Mouse (Mus musculus): ENCODE results near the gene Cbs. TPM values are rescaled to one million over a fixed set of nuclear protein-coding genes. Genes with fewer than 3 reads are reported as not detected.
"Not testable (repeated sequence)": the region's sequence is repeated elsewhere in the genome, so short reads cannot be mapped to it uniquely, and the experiment has no call there.

Gene Cbs
- polyA plus RNA-seq, 1 experiment = 4.8 TPM

DNA sequence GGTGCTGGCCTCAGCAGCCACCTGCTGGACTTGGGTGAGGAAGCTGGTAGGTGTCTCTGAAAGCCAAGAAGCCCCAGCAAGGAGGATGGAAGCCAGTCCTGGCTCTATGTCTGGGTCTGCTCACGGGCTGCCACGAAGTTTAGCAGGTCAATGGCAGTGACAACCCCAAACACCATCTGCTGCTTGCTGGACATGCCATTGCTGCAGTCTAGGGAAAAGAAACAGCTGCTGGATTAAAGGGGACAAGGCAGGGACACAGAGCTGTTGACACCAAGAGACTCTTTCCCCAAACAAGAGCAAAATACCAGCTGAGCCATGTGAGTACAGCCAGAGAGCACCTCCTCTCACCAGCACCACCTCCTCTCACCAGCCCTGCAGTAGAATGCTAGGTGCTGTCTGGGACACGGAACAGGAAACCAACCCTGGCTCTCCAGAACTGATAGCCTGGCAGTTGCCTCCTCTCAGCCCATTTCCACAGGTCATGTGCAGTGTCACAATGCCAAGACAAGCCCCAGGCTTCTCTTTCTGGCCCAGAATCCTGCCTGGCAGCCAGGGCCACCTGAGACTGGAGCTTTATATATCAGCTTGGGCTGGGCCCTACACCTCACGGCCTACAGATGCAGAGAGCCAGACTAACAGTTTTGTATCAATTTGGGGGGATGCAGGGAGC lies 23.8 kb downstream of the Cbs start:
- no peak overlapping the region for H3K4me3 ChIP-seq (replicated peaks; ENCODE audit: control insufficient read depth, low read depth, low read length)
- H3K4me1 ChIP-seq (ENCODE audit: control insufficient read depth, insufficient read depth, low read length) = no peaks in the 10 kb centered on the region
- TF ChIP-seq CTCF (IDR thresholded peaks at IDR 0.05; ENCODE audit: control insufficient read depth, insufficient read depth, low read length) (no peak), POLR2A (IDR thresholded peaks at IDR 0.05; ENCODE audit: borderline replicate concordance, control insufficient read depth, low read depth, low read length) (no peak)
- WGBS = 58% methylated on average over 4 of the region's 4 CpGs
- no peak overlapping the region for H3K27ac ChIP-seq (ENCODE audit: control insufficient read depth, insufficient read depth, low read depth, low read length, poor library complexity)

- H3K4me1 ChIP-seq (ENCODE audit: control insufficient read depth, insufficient read depth, low read length) = no peaks in the 10 kb centered on the region
- 88% methylated on average over 3 of the region's 3 CpGs for WGBS
- no peak overlapping the region for H3K27ac ChIP-seq (ENCODE audit: control insufficient read depth, insufficient read depth, low read depth, low read length, poor library complexity)
- TF ChIP-seq POLR2A (IDR thresholded peaks at IDR 0.05; ENCODE audit: borderline replicate concordance, control insufficient read depth, low read depth, low read length) (no peak), CTCF (IDR thresholded peaks at IDR 0.05; ENCODE audit: control insufficient read depth, insufficient read depth, low read length) (no peak)
- H3K4me3 ChIP-seq (replicated peaks; ENCODE audit: control insufficient read depth, low read depth, low read length) = no peak overlapping the region
Observed at GRCm38 (mm10) chr17:31609895-31610294, 27.1 kb downstream of the Cbs start.

DNA sequence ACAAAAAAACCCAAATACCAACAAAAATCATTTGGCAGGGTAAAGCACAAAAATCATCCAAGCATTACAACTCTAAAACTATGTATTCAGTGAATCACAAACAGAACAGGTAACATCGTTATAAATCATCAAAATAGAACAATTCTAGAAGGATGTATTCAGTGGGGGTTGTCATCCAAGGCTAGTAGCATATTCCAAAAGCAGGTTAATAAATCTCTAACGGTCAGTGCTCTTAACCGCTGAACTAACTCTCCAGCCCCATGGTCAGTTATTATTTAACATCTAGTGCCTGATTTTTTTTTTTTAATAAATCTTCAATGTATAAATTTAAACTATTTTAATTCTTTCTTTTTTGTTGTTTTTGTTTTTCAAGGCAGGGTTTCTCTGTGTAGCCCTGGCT lies 27.9 kb downstream of the Cbs start:
- H3K27ac ChIP-seq (ENCODE audit: control insufficient read depth, insufficient read depth, low read depth, low read length, poor library complexity); H3K4me3 ChIP-seq (replicated peaks; ENCODE audit: control insufficient read depth, low read depth, low read length); H3K4me1 ChIP-seq (ENCODE audit: control insufficient read depth, insufficient read depth, low read length): not testable (repeated sequence)
- 92% methylated on average over 3 of the region's 3 CpGs for WGBS

- Histone ChIP-seq H3K4me1 (ENCODE audit: control insufficient read depth, insufficient read depth, low read length) (no peaks in the 10 kb centered on the region), H3K27ac (ENCODE audit: control insufficient read depth, insufficient read depth, low read depth, low read length, poor library complexity) (no peak overlapping the region), H3K4me3 (replicated peaks; ENCODE audit: control insufficient read depth, low read depth, low read length) (no peak overlapping the region)
- no peak for TF ChIP-seq CTCF (IDR thresholded peaks at IDR 0.05; ENCODE audit: control insufficient read depth, insufficient read depth, low read length)
- no peak for TF ChIP-seq POLR2A (IDR thresholded peaks at IDR 0.05; ENCODE audit: borderline replicate concordance, control insufficient read depth, low read depth, low read length)
- 88% methylated on average over 8 of the region's 8 CpGs for WGBS
Observed at GRCm38 (mm10) chr17:31607256-31607951, 29.6 kb downstream of the Cbs start.

GRCm38 (mm10) chr17:31606424-31606823 lies 30.6 kb downstream of the Cbs start:
- Histone ChIP-seq H3K4me3 (replicated peaks; ENCODE audit: control insufficient read depth, low read depth, low read length) (no peak overlapping the region), H3K27ac (ENCODE audit: control insufficient read depth, insufficient read depth, low read depth, low read length, poor library complexity) (no peak overlapping the region), H3K4me1 (ENCODE audit: control insufficient read depth, insufficient read depth, low read length) (no peaks in the 10 kb centered on the region)
- 83% methylated on average over 7 of the region's 7 CpGs for WGBS
- TF ChIP-seq POLR2A (IDR thresholded peaks at IDR 0.05; ENCODE audit: borderline replicate concordance, control insufficient read depth, low read depth, low read length) = no peak
- TF ChIP-seq CTCF (IDR thresholded peaks at IDR 0.05; ENCODE audit: control insufficient read depth, insufficient read depth, low read length) = no peak

- no peak for TF ChIP-seq POLR2A (IDR thresholded peaks at IDR 0.05; ENCODE audit: borderline replicate concordance, control insufficient read depth, low read depth, low read length)
- TF ChIP-seq CTCF (IDR thresholded peaks at IDR 0.05; ENCODE audit: control insufficient read depth, insufficient read depth, low read length) = no peak
- Histone ChIP-seq H3K27ac (ENCODE audit: control insufficient read depth, insufficient read depth, low read depth, low read length, poor library complexity) (no peak overlapping the region), H3K4me1 (ENCODE audit: control insufficient read depth, insufficient read depth, low read length) (peaks cover 2% of the 10 kb centered on the region), H3K4me3 (replicated peaks; ENCODE audit: control insufficient read depth, low read depth, low read length) (no peak overlapping the region)
- 89% methylated on average over 8 of the region's 8 CpGs for WGBS
Observed at GRCm38 (mm10) chr17:31598593-31598992, 38.4 kb downstream of the Cbs start.

DNA sequence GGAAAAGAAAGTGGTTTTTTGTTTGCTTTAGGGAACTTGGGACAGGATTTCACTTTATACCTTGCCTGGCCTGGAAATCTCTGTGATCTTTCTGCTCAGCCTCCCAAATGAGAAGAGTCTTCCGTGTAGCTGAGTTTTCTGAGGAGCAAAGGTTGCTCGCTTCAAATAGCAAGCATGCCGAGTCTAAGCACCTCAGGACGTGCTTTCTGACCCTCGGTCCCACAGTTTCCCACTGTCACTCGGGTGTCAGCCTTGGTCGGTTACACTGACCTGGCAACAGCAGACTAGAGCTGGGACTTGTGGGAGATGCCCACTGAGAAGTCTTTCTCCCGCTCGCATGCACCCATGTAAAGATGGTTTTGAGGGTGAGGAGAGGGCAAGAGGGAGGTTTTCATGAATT lies 39.1 kb downstream of the Cbs start:
- H3K27ac ChIP-seq (ENCODE audit: control insufficient read depth, insufficient read depth, low read depth, low read length, poor library complexity) = no peak overlapping the region
- WGBS = 93% methylated on average over 9 of the region's 9 CpGs
- no peak overlapping the region for H3K4me3 ChIP-seq (replicated peaks; ENCODE audit: control insufficient read depth, low read depth, low read length)
- H3K4me1 ChIP-seq (ENCODE audit: control insufficient read depth, insufficient read depth, low read length) = peaks cover 2% of the 10 kb centered on the region
- TF ChIP-seq POLR2A (IDR thresholded peaks at IDR 0.05; ENCODE audit: borderline replicate concordance, control insufficient read depth, low read depth, low read length) = no peak
- no peak for TF ChIP-seq CTCF (IDR thresholded peaks at IDR 0.05; ENCODE audit: control insufficient read depth, insufficient read depth, low read length)

GRCm38 (mm10) chr17:31595077-31595476 lies 42.0 kb downstream of the Cbs start:
- 83% methylated on average over 5 of the region's 5 CpGs for WGBS
- Histone ChIP-seq H3K4me3 (replicated peaks; ENCODE audit: control insufficient read depth, low read depth, low read length) (peak overlapping the region; percentile 46), H3K4me1 (ENCODE audit: control insufficient read depth, insufficient read depth, low read length) (peaks cover 2% of the 10 kb centered on the region), H3K27ac (ENCODE audit: control insufficient read depth, insufficient read depth, low read depth, low read length, poor library complexity) (peak overlapping the region; percentile 74)
- TF ChIP-seq POLR2A (IDR thresholded peaks at IDR 0.05; ENCODE audit: borderline replicate concordance, control insufficient read depth, low read depth, low read length) (no peak), CTCF (IDR thresholded peaks at IDR 0.05; ENCODE audit: control insufficient read depth, insufficient read depth, low read length) (no peak)

All from bone marrow, adult 2 months (tissue).